Mouse (Mus musculus) hindbrain, embryonic 12.5 days (tissue): Measurements from ENCODE around the gene Wipf3. TPM values are rescaled to one million over a fixed set of nuclear protein-coding genes. Genes with fewer than 3 reads are reported as not detected.

ENCODE experiments used
- ATAC-seq: fragments of 200-750 bp; cut with Nextera tagmentation; 2 replicates; pipeline ENCODE4 v1.8.0; 2017; ENCODE audit warnings: moderate TSS enrichment; ENCODE audit not compliant: low FRiP score
- H3K27ac ChIP-seq: fragments of 300-500 bp; sonication (generic); 2 replicates; pipeline ENCODE4 v1.5.1; 2016; ENCODE audit warnings: mild to moderate bottlenecking
- H3K27me3 ChIP-seq: fragments of 300-500 bp; sonication (generic); 2 replicates; pipeline ENCODE4 v1.6.1; 2016; ENCODE audit warnings: mild to moderate bottlenecking
- H3K36me3 ChIP-seq: fragments of 300-500 bp; sonication (generic); 2 replicates; pipeline ENCODE4 v1.6.1; 2016; ENCODE audit warnings: mild to moderate bottlenecking
- H3K4me1 ChIP-seq: fragments of 300-500 bp; sonication (generic); 2 replicates; pipeline ENCODE4 v1.6.1; 2016
- H3K4me2 ChIP-seq: fragments of 300-500 bp; sonication (generic); replicated peaks from 2 replicates; pipeline ENCODE4 v1.6.1; 2016; ENCODE audit warnings: mild to moderate bottlenecking
- H3K4me3 ChIP-seq: fragments of 300-500 bp; sonication (generic); 2 replicates; pipeline ENCODE4 v1.5.1; 2016; ENCODE audit warnings: mild to moderate bottlenecking
- H3K9ac ChIP-seq: fragments of 300-500 bp; sonication (generic); 2 replicates; pipeline ENCODE4 v1.6.1; 2016; ENCODE audit warnings: mild to moderate bottlenecking, moderate library complexity
- H3K9me3 ChIP-seq: fragments of 300-500 bp; sonication (generic); replicated peaks from 2 replicates; pipeline ENCODE4 v1.6.1; 2016; ENCODE audit warnings: mild to moderate bottlenecking
- WGBS: fragments of 180-500 bp; shearing (Covaris S2); methylation state at CpG from one replicate; pipeline ENCODE4 v1.1.7; 2016; 5-methylcytosine and 5-hydroxymethylcytosine counted together
- polyA plus RNA-seq: library from polyadenylated mRNA; unstranded; fragments of >200 nt; fragmentation: Nextera tagmentation; extraction: Ambion mirVana; gene quantifications from 2 replicates; pipeline ENCODE4 v1.2.1, GENCODE M21; 2016

The Wipf3 gene
- polyA plus RNA-seq, 1 experiment from 2014 or later: 1.5 TPM

DNA sequence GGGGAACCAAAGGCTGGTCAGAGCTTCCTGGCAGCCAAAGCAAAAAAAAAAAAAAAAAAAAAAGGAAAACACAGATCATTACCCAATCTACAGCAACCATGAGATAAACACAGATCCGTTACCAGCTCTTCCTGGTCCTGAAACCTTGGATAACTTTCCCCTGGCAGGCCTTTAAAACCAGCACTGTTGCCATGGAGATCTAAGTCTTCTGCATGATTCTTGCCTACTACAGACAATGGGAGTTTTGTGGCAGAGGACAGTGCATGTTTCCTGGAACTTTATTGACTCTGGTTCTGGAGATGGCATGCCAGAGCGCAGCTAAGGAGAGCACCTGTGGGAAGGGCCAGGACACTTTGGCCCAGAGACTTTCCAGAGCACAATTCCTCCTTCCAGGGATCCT is 4.8 kb downstream of the Wipf3 start:
- Histone ChIP-seq H3K27me3 (peaks cover 18% of the 10 kb centered on the region), H3K9ac (no peak overlapping the region), H3K4me1 (peaks cover 22% of the 10 kb centered on the region), H3K36me3 (no peaks in the 10 kb centered on the region), H3K4me3 (no peak overlapping the region), H3K4me2 (no peak overlapping the region), H3K9me3 (no peaks in the 10 kb centered on the region), H3K27ac (0 out of 2 replicates have a peak overlapping the region, but pooled peaks have one; percentile 23)
- ATAC-seq: no peak
- 30% methylated on average over 2 of the region's 2 CpGs for WGBS

DNA sequence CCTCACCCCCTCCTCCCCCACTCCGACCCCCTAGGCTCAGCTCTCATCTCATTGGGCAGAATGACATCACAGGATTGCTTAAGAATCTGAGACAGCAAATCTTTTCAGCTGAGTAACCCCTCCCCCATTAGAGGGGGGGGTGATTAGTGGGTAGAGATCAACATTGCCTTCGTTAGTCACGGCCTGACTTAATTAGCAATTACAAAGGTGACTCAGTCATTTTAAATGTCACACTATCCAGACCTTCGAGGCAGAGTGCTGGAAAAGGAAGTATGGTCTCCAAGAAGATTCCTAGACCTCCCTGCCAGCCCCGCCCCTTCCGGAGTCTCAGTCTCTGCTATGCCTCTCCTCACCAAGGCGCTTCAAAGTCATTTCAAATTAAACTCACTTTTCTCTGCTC is 6.3 kb downstream of the Wipf3 start:
- Histone ChIP-seq H3K4me1 (peaks cover 15% of the 10 kb centered on the region), H3K9ac (no peak overlapping the region), H3K36me3 (no peaks in the 10 kb centered on the region), H3K4me2 (no peak overlapping the region), H3K9me3 (no peaks in the 10 kb centered on the region), H3K27me3 (peaks cover 8% of the 10 kb centered on the region), H3K4me3 (no peak overlapping the region), H3K27ac (no peak overlapping the region)
- ATAC-seq: peak; percentile 46; the same call in 1 of the 2 replicates
- 45% methylated on average over 7 of the region's 7 CpGs for WGBS

DNA sequence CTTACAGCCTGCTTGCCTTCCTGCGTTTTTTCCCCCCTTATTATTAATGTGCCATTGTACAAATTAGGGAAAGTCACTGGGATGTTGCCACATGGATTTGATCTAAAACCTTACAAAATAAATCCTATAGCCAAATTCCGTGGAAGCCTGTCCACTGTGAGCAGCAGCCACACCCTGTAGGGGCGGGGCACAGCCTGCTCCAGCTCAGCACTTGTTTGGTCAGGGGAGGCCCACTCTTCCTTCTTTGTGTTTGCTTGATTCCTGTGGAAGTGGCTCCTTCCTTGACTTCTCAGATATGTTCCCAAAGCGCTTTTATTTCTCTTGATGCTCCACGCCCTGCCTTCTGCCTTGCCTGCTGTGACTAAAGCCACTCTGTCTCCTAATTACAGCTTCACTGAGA is 6.9 kb downstream of the Wipf3 start:
- H3K9me3 ChIP-seq: no peaks in the 10 kb centered on the region
- WGBS: 71% methylated on average over 5 of the region's 5 CpGs

DNA sequence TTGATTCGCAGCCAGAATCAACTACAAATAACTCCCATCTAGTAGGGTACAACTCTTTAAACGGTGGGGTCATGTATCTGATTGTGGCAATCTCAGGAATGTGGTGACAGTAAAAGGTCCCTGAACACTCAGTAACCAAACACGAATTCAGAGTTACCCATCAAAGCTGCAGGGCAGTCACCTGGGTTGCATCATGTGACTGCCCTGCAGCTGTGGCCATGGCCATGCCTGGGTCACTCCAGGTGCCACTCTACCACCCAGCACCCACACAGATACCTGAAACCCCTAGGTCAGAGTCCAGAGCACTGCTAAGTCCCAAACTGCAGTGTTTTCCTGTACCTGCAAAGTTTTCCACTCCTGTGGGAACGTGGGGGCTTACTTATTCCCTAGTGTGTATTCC is 9.1 kb downstream of the Wipf3 start:
- no peaks in the 10 kb centered on the region for H3K9me3 ChIP-seq
- H3K27ac ChIP-seq: no peak overlapping the region
- H3K4me2 ChIP-seq: no peak overlapping the region
- no peak overlapping the region for H3K4me3 ChIP-seq
- H3K9ac ChIP-seq: no peak overlapping the region
- peaks cover 2% of the 10 kb centered on the region; the same call in 1 of the 2 replicates for H3K27me3 ChIP-seq
- H3K36me3 ChIP-seq: no peaks in the 10 kb centered on the region
- WGBS: 72% methylated on average over 4 of the region's 4 CpGs
- no peak for ATAC-seq
- H3K4me1 ChIP-seq: peaks cover 11% of the 10 kb centered on the region; the same call in 1 of the 2 replicates

More for the DNA sequence above, 6.9 kb downstream of the Wipf3 start:
- Histone ChIP-seq H3K4me3 (no peak overlapping the region), H3K27me3 (peaks cover 2% of the 10 kb centered on the region), H3K4me2 (no peak overlapping the region), H3K27ac (no peak overlapping the region), H3K9ac (no peak overlapping the region), H3K36me3 (no peaks in the 10 kb centered on the region), H3K4me1 (peaks cover 15% of the 10 kb centered on the region)
- no peak for ATAC-seq

DNA sequence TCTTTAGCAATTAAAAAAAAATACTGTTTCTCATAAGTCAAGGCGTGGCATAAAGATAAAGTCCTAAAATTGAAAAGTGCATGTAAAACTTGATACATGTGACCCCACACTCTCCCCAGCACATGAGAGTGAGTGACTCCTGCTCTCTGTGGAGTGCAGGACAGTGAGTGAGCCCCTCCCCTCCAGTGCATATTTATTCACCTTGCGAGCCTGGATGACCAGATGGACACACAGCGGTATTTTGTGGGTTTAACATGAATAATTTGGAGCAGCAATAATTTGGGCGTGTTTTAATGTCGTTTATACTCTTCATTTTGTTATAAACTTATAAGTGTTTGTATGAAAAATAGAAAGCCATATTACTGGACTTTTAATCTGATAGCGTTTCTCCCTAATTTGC is 11.3 kb downstream of the Wipf3 start:
- H3K4me2 ChIP-seq: no peak overlapping the region
- no peaks in the 10 kb centered on the region for H3K9me3 ChIP-seq
- H3K4me1 ChIP-seq: 0 out of 2 replicates have a peak, but pooled peaks cover 7% of the 10 kb centered on the region
- 93% methylated on average over 6 of the region's 6 CpGs for WGBS
- no peak for ATAC-seq
- no peaks in the 10 kb centered on the region for H3K36me3 ChIP-seq
- no peak overlapping the region for H3K27ac ChIP-seq
- H3K27me3 ChIP-seq: peaks cover 2% of the 10 kb centered on the region; the same call in 1 of the 2 replicates
- H3K4me3 ChIP-seq: no peak overlapping the region
- no peak overlapping the region for H3K9ac ChIP-seq

DNA sequence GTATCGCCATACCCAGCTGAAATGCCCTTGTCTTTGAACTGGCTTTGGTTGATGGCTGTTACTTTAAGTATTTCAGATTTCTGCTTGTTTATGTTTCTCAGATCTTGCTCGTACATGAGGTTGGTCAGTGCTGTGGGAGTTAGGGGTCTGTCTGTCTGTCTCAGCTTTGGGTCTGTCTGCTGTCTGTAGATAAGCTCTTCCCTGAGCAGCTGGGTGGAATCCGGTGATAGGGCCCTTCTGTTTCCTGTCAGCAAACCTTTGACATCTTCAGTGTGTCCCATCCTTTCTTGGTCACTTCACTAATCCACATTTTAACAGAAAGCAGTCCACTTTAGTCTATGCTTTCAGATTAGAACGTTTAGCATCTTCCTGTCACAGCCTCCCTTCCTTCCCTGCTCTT is 14.3 kb downstream of the Wipf3 start:
- Histone ChIP-seq H3K27me3 (no peaks in the 10 kb centered on the region), H3K4me1 (peaks cover 8% of the 10 kb centered on the region; the same call in 1 of the 2 replicates), H3K36me3 (no peaks in the 10 kb centered on the region), H3K27ac (no peak overlapping the region), H3K4me2 (no peak overlapping the region), H3K9ac (no peak overlapping the region), H3K9me3 (no peaks in the 10 kb centered on the region), H3K4me3 (no peak overlapping the region)
- ATAC-seq: no peak
- 80% methylated on average over 4 of the region's 4 CpGs for WGBS

DNA sequence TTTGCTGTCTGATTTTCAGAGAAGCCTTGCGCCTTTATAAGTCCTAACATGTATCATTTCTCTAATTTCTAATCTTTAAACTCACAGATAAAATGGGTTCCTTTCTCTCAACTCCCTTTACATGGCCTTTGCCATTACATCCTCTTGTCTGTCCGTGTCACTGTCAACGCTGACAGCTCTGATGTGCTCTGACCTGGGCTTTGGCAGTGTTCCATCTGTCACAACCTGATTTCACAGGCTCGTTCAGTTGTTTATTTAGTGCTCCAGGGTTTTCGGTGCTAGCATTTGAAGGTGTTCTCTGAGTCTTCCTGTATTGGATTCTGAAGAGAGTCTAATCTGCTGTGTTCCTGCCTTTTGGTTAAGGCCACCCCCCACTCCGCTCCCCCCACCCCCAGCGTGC is 14.7 kb downstream of the Wipf3 start:
- Histone ChIP-seq H3K4me1 (peaks cover 8% of the 10 kb centered on the region; the same call in 1 of the 2 replicates), H3K9me3 (no peaks in the 10 kb centered on the region), H3K27ac (no peak overlapping the region), H3K4me2 (no peak overlapping the region), H3K36me3 (no peaks in the 10 kb centered on the region), H3K27me3 (no peaks in the 10 kb centered on the region), H3K9ac (no peak overlapping the region), H3K4me3 (no peak overlapping the region)
- WGBS: 70% methylated on average over 7 of the region's 7 CpGs
- no peak for ATAC-seq

DNA sequence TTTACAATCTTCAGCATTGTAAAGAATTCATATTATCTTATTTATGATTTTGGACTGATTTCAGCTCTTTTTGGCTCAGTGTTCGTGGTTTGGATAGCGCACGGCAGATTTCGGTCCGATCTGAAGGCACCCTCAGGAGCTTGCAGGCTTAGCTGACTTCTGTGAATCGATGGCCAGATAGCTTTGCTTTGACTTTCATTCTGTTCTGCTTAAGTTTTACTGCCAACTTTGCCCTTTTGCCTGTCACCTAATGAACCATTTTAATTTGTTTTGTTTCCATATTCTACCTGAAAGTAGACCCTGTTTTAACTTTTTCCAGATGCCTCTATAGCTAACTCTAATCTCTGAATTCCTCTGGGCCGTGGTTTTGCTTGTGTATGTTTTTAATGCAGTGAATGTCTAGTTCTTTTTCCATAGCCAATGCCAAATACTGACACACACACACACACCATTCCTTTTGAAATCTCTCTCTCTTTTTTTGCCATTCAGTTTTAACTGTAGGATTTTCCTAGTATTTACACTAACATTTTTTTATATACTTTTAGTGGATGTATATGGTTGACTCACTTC is 15.9 kb downstream of the Wipf3 start:
- no peak for ATAC-seq
- no peaks in the 10 kb centered on the region for H3K27me3 ChIP-seq
- no peaks in the 10 kb centered on the region for H3K36me3 ChIP-seq
- peaks cover 8% of the 10 kb centered on the region; the same call in 1 of the 2 replicates for H3K4me1 ChIP-seq
- H3K4me2 ChIP-seq: no peak overlapping the region
- no peak overlapping the region for H3K4me3 ChIP-seq
- H3K9ac ChIP-seq: no peak overlapping the region
- 81% methylated on average over 7 of the region's 7 CpGs for WGBS
- H3K27ac ChIP-seq: no peak overlapping the region
- no peaks in the 10 kb centered on the region for H3K9me3 ChIP-seq

DNA sequence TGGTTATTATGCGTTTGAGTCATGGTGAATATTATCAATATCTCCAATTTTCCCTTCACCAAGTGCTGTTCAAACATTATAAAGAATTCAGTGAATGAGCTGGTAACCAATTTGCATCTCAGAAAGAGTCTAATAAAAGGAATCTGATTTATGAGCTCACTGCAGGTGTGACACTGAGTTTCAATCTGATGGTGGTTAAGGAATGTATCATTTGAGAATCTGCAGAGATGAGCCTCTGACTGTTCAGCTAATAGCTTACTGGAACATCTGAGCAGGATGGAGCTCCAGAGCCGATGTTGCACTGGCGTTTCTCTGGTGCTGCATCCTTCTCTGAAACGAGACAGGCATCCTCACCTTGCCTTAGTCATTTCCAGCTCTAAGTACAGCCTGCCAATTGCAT is 17.9 kb downstream of the Wipf3 start:
- Histone ChIP-seq H3K9ac (no peak overlapping the region), H3K4me1 (peaks cover 8% of the 10 kb centered on the region; the same call in 1 of the 2 replicates), H3K27me3 (no peaks in the 10 kb centered on the region), H3K4me3 (no peak overlapping the region), H3K9me3 (no peaks in the 10 kb centered on the region), H3K4me2 (no peak overlapping the region), H3K36me3 (no peaks in the 10 kb centered on the region), H3K27ac (no peak overlapping the region)
- WGBS: 81% methylated on average over 4 of the region's 4 CpGs
- no peak for ATAC-seq

DNA sequence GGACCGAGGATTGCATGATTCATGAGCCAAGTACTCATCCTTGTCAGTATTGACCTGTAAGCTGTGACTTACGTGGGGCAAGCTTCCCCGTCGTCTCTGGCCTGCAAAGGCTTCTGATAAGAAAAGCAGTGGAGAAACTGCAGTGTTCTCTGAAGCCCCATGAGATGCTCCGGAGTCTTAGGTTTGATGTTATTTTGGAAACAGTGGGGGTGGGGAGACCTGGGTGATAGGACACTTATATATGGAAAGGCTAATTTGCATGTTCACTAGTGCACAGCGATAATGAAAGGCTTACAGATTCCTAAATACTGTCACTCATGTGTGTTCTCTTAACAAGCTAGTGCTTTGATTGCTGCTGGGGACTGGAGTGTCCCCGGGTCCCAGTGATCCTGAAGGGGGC is 30.3 kb downstream of the Wipf3 start:
- 74% methylated on average over 7 of the region's 7 CpGs for WGBS
- no peak for ATAC-seq
- no peak overlapping the region for H3K9ac ChIP-seq
- H3K27me3 ChIP-seq: no peaks in the 10 kb centered on the region
- H3K4me1 ChIP-seq: 0 out of 2 replicates have a peak, but pooled peaks cover 4% of the 10 kb centered on the region
- H3K4me2 ChIP-seq: no peak overlapping the region
- no peaks in the 10 kb centered on the region for H3K9me3 ChIP-seq
- H3K36me3 ChIP-seq: no peaks in the 10 kb centered on the region
- H3K27ac ChIP-seq: no peak overlapping the region
- no peak overlapping the region for H3K4me3 ChIP-seq

DNA sequence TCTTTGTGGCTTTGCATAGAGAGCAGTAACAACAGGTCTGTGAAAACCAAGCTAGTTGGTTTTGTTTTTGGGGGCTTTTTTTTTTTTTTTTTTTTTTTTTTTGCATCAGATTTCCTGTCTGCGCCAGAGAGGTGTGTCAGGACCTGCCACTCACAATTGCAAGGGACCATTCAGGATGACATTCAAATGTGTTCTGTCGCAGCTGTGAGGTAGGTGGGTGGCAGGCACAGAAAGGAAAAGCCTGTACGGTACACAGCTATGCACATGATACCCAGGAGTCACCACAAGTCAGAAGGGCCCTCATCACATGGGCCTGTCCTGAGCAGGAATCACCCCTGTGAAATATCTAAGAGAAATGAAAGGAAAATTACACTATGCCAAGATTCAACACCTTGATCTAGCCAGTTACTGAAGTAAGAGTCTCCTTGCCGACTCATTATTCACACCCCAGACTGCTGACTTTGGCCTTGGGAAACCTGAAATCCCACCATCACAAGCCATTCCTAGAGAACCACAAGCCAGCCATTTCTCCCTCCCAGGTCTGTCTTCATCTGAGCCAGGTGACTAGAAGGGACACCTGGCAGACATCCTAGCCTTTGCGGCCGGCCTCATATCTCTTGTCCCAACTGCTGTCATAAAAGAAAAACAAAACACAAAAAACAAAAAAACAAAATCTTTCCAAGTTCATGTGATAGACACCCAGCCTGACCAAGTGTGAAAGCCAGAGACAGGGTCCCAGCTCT is 30.9 kb downstream of the Wipf3 start:
- H3K4me3 ChIP-seq: no peak overlapping the region
- H3K9ac ChIP-seq: no peak overlapping the region
- WGBS: 80% methylated on average over 6 of the region's 6 CpGs
- no peak overlapping the region for H3K27ac ChIP-seq
- no peaks in the 10 kb centered on the region for H3K27me3 ChIP-seq
- H3K4me2 ChIP-seq: no peak overlapping the region
- no peaks in the 10 kb centered on the region for H3K36me3 ChIP-seq
- ATAC-seq: no peak
- H3K4me1 ChIP-seq: 0 out of 2 replicates have a peak, but pooled peaks cover 4% of the 10 kb centered on the region
- no peaks in the 10 kb centered on the region for H3K9me3 ChIP-seq

DNA sequence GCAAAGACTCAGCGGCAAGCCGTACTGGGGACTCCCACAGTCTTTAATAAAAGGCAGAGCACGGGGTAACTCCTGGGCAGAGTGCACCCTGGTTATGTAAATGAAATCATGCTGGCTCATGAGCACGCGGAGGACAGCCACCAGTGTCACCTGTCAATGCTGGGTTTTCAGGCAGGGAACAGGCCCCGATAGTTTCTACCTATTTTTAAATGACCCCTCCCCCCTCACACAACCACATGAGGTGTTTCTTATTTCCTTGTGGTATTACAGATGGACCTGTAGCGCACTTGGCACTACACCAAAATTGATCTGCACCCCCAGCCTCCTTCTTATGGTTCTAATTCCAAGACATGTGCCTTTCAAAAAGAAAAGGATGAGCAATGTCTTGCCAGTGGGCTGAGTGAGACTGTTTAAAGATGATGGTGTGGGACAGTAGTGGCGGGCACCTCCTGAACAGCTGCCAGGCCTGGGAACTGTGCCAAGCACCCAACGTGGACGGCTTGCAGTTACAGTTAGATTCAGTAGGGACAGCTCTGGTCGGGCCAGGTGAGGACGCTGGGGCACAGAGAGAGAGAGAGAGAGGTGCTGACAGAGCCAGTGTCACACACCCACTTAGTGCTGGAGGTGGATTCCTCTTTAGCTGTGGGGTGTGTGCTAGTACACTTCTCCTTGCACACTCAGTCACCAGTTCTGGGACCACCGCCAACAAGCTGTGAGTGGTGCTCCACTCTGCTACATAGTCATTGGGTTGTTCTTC is 31.7 kb downstream of the Wipf3 start:
- Histone ChIP-seq H3K4me1 (0 out of 2 replicates have a peak, but pooled peaks cover 4% of the 10 kb centered on the region), H3K36me3 (no peaks in the 10 kb centered on the region), H3K27ac (no peak overlapping the region), H3K9ac (no peak overlapping the region), H3K4me2 (no peak overlapping the region), H3K9me3 (no peaks in the 10 kb centered on the region), H3K4me3 (no peak overlapping the region), H3K27me3 (no peaks in the 10 kb centered on the region)
- no peak for ATAC-seq
- WGBS: 72% methylated on average over 13 of the region's 13 CpGs
